In the genomic region with DNA sequence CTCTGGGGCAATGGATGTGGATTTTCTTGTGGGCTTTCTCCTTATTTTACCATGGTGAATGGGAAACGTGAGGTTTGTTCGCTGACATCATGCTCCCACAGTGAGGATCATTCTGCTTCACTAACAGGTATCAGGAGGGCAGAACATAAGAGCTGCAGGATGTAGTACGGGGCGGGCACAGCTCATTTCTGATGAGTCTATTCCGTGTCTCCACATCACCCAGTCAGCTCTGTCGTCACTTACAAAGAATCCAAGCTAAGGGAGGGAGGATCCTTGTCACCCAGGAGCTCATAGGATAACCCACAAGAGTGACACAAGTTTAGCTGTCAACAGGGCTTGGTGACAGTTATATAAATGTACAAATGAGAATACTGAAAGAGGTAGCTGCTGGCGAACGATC, we compare ENCODE assay signal across 17 mouse cellular contexts.
"Had no signal": no experiment of that assay in that cellular context is flagged by ENCODE, and none has a peak within 500 bp of the region (broad histone marks: within the 10 kb centered on the region; RNA-seq: fewer than 3 reads in every experiment).

No protein-coding gene starts in this region.

- H3K4me3 ChIP-seq: kidney, embryonic 15.5 days; left cerebral cortex, adult 2 months; liver, embryonic 13.5 days; neural tube, embryonic 12.5 days; neural tube, embryonic 15.5 days had no signal

- H3K36me3 ChIP-seq: kidney, embryonic 15.5 days; liver, embryonic 13.5 days; neural tube, embryonic 12.5 days; neural tube, embryonic 15.5 days had no signal

- H3K9me3 ChIP-seq: kidney, embryonic 15.5 days; liver, embryonic 13.5 days; neural tube, embryonic 12.5 days; neural tube, embryonic 15.5 days had no signal

- H3K27ac ChIP-seq: kidney, embryonic 15.5 days; left cerebral cortex, adult 2 months; liver, embryonic 13.5 days; neural tube, embryonic 12.5 days; neural tube, embryonic 15.5 days had no signal

- H3K4me2 ChIP-seq: kidney, embryonic 15.5 days; liver, embryonic 13.5 days; neural tube, embryonic 12.5 days; neural tube, embryonic 15.5 days had no signal

- H3K9ac ChIP-seq: kidney, embryonic 15.5 days; liver, embryonic 13.5 days; neural tube, embryonic 12.5 days; neural tube, embryonic 15.5 days had no signal

- H3K4me1 ChIP-seq: liver, embryonic 13.5 days; neural tube, embryonic 12.5 days had no signal

- H3K27me3 ChIP-seq: liver, embryonic 13.5 days; neural tube, embryonic 12.5 days; neural tube, embryonic 15.5 days had no signal

- DNase-seq: kidney, adult 8-10 months; kidney, postnatal 10 days; kidney, postnatal 36 days; layer of hippocampus, postnatal 36 days; liver, embryonic 13.5 days; lung, adult 2 months; lung, postnatal 14 days; lung, postnatal 4 days; midbrain, embryonic 14.5 days; right cerebral cortex, adult 18-20 months; right cerebral cortex, postnatal 14 days; right cerebral cortex, postnatal 4 days; thymus, postnatal 25 days had no signal
